Mouse (Mus musculus) forelimb bud, embryonic 11.5 days (tissue): Measurements from ENCODE around the gene I830077J02Rik.
"Not testable (repeated sequence)": the region's sequence is repeated elsewhere in the genome, so short reads cannot be mapped to it uniquely, and the experiment has no call there.

Experiments used
- DNase-seq: peaks from one replicate; pipeline ENCODE4 v3.0.0-alpha.2; 2012; ENCODE audit warnings: low read depth, low spot score

Gene I830077J02Rik

DNA sequence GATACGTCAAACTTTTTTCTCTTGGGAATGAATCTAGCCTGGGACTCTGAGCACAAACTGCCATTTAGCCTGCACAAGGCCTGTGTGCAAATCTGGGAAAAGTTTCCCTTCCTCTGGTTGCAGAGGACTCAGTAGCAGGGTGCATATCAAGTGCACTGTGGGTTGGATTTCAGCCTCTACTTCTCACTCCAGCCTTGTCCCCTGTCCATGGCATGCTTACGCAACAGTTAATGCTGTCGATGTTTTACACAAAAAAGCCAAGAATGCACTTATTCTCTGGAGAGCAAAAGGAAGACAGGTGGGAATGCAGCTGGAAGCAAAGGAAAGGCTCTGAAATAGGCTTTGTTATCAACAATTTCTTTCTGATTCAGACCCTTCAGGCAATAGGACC is 14.1 kb downstream of the I830077J02Rik start:
- DNase-seq, result no peak

GRCm38 (mm10) chr3:105917656-105918354 is 14.7 kb downstream of the I830077J02Rik start:
- no peak for DNase-seq

GRCm38 (mm10) chr3:105916455-105916854 is 16.0 kb downstream of the I830077J02Rik start:
- DNase-seq, result not testable (repeated sequence)

DNA sequence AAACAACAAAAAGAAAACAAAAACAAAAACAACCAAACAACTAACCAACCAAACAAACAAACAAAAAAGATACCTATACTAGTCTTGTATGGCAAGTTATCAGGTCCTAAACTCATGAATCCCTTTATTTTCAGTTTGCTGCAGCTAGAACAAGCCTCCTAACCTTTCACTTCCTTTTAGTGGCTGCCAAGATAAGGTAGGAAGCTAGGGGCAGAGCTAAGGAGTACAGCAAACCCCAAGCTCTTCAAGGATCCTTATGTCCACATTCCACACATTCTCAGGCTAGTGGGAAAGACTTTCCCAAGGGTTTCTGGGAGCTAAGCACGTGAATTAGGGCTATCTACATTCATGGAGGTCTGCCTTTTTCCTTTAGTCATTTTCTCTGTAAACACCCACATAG is 17.2 kb downstream of the I830077J02Rik start:
- DNase-seq, result no peak

DNA sequence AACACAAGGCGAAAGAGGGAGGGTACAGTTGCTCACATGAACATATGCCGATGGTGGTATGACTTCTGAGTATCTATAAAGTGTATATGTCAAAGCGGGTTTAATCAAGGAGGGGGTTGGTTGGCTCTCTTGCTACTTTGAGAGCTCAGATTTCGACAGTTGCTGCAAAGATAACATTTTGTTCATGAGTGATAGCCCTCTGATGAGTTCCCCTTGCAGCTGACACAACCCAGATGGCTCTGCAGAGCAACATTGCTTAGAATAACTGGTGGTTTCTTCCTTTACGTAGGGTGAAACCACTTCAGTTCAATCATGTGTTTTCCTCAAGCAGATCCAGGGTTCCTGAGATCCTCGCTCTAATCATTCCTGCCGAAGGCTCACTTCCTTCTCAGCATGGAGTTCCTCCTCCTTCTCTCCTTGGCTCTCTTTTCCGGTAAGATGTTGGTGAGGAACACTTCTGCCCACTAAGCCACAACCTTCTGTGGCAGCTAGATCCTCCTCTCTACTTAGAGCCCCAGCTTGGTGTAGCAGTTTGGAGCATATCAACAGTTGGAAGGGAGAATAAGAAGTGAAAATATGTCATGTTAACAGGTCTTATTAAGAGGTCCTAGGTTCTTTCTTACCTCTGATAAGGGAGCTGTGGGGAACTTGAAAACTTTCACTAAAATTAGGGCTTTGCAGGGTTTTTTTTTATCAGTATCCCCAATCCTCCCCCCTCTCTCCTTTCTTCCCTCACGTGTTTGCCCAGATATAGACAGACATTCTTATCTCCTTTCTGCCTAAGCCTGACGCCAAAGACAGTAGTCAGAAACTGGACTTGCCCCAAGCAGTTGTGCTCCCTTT is 18.4 kb downstream of the I830077J02Rik start:
- no peak for DNase-seq

DNA sequence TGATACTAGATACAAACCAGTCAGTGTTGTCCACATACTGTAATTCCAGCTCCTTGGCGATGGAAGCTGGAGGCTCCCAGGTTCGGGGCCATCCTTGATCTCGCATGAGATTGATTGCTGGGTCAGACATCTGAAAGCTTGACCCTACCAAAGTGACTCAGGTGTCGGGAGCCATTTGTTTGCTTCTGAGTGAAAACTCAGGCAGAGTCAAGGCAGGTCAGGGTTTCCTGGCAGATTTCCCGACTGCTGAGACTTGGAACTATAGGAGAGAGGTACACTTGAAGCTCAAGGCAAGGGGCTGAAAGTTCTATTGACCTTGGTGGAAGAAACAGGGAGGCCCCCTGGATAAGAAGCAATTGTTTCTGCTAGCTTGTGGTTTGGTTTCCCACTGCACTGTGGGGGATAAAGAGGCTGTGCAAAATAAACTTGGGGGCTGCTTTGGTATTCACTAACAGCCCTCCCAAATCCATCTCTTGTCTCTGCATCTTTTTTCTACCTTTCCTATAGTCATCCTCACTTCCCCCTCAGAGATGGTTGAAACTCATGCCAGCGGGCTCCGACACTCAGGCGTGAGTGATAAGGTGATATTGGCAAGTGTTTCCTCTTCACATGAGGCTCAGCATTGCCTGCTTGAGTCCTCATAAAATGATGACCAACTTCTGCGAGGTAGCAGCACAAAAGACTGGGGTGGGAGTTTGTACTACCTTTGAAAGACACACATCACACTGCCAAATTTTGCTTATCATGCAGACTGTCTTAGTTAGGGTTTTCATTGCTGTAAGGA is 20.2 kb downstream of the I830077J02Rik start:
- DNase-seq, result no peak

- no peak for DNase-seq
These were observed 21.8 kb downstream of the I830077J02Rik start for GRCm38 (mm10) chr3:105910519-105911190.

- DNase-seq, result no peak
These were observed 23.5 kb downstream of the I830077J02Rik start for GRCm38 (mm10) chr3:105908976-105909375.

DNA sequence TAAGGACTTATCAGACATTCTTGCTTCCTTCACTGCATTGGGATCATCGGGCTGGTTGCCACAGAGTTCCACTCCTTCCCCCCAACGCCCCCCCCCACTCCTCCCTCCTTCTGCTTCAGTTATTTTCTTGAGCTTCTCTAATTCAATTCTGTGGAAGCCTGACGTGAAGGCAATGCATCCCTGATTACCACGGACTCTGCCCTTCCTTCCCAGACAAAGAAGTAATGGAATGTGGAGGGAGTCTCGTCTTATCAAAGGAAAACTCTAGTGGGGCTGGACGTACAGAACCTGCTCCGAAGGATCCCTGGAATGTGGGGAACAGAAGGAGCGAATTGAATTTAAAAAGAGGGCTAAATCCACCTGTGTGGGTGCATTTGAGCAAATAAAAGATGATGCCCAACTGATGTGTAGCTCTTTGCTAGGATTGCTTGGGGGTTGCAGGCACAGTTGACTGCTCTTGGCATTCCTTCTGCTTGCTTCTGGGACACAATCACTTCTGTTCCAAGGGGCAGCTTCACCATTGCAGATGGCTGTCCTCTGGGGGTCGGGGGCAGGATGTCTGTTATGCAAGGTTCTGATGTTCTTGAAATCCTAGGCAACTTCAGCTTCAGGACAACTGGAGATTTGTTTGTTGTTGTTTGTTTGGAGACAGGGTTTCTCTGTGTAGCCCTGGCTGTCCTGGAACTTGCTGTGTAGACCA is 24.4 kb downstream of the I830077J02Rik start:
- DNase-seq, result no peak

DNA sequence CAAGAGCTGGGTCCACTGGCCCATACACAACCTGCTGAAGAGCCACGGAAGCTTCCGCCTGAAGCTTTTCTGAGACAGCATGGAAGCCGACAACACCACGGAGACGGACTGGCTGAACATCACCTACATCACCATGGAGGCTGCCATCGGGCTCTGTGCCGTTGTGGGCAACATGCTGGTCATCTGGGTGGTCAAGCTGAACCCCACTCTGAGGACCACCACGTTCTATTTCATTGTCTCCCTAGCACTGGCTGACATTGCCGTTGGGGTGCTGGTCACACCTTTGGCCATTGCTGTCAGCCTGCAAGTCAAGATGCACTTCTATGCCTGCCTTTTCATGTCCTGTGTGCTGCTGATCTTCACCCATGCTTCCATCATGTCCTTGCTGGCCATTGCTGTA is 27.7 kb downstream of the I830077J02Rik start:
- no peak for DNase-seq

DNA sequence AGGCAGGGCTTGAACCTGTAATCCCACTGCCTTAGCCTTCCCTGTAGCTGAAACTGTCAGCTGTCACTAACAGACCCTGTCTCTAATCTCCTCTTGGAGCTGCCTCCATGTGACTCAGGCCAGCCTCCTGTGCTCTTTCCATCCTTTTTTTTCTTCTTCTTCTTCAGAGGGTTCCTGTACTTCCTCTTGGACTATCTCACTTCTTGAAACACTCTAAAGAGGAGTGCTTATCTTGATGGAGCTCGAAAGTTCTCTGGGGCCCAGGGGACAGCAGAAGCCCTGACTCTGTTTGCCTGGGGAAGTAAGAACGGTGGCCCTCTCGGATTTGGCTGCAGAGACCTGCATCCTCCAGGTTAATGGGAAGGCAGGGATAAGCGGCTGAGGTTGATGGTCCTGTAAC is 28.3 kb downstream of the I830077J02Rik start:
- no peak for DNase-seq

DNA sequence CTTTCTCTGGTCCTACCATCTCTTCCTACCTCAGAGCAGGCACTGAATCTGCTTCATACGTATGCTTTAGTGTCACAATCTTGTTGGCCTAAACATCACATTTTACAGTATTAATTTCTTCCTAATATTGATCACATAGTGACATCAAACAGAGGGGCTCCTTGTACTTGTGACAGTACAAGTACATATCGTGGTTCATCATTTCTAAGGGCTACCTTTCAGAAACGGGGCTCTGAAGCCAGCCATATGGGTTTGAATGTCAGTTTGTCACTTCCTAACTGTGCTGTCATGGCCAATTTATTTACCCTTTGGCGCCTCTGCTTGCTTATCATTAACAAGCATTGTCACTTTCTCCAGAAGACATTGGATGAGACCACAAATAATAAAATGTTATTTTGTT is 31.0 kb downstream of the I830077J02Rik start:
- DNase-seq, result no peak

DNA sequence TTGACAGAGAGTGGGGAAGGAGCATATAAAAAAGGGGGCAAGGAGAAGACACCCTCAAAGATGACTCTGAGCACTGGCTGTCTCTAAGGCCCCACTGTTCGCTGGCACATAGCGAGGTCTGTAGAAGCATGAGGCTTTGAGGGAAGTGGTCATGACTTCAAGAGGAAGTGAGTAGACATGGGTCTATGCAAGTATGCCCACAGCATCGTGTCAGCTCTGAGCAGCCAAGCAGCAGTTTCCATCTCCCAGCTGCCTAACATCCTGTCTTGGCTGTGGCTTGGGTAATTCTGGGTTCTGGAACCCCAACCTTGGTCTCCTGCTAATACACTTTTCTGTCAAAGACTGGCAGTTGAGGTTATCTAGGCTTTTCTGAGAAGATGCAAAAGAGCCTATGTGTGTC is 31.7 kb downstream of the I830077J02Rik start:
- no peak for DNase-seq

GRCm38 (mm10) chr3:105900266-105900665 is 32.2 kb downstream of the I830077J02Rik start:
- DNase-seq, result no peak

- DNase-seq, result peak; percentile 89
These were observed 32.9 kb downstream of the I830077J02Rik start for GRCm38 (mm10) chr3:105899394-105900147.

GRCm38 (mm10) chr3:105898861-105899260 is 33.6 kb downstream of the I830077J02Rik start:
- no peak for DNase-seq

DNA sequence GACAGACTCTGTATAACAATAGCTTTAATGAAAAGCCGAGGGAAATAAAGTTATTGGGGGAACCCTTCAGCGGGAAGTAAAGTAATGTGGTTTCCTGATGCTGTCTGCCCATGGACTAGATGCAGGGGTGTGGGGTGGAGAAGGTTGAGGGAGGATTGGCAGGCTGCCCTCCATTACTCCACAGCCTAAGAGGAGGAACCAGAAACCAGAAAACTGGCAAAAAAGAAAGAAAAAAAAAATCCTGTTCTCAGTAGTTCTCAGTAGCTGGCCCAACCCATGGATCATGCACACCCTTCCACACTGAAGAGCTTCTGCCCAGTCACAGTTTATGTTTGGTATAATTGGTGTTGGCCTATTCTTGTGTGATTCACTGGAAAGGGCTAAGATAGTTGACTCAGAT is 34.1 kb downstream of the I830077J02Rik start:
- no peak for DNase-seq

GRCm38 (mm10) chr3:105896811-105897210 is 35.7 kb downstream of the I830077J02Rik start:
- DNase-seq, result no peak

DNA sequence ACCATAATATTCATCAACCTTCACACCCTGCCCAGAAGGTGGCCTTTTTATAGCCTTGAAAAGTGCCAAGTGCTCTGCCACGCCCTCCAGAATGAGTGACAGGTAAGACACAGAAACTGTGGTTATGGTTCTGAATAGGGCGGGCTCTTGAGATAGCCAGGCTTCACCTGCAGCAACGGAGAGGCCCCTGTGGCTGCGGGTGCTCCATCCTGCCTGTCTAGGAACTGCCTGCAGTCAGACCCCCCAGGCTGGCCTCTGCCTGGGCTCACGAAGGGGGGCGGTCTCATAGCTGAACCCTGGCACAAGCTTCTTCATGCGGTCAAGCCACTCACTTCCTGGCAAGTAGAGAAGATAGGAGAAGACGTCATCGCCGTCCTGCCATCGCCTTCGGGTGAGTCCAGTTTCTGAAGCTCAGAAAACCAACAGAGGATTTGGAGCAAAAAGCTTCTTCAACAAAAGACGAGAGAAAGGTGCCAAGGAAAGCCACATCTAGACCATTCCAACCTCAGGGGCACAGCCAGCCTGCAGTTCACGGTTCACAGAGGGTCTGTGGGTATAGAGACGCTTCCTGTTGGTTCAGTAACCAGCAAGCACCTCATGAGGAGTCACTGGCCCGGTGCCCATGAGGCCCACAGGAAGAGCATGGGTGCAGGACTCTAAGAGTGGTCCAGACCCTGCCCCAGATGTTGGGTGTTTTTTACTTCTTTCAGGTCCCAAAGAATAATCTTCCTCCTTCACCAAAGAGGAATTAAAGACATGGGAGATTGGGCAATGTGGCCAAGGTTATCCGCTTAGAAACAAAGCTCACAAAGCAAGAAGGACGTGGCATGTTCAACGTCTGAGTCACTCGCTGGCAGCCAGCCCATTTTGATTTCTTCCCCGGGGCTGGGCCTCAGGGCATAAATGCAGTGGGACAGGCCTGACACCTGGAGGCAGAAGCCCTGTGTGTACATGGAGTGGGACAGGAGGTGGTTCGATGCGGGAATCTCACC is 37.6 kb downstream of the I830077J02Rik start:
- DNase-seq, result no peak
